Mouse (Mus musculus): Measurements from ENCODE around the gene Smarcd3.

DNA sequence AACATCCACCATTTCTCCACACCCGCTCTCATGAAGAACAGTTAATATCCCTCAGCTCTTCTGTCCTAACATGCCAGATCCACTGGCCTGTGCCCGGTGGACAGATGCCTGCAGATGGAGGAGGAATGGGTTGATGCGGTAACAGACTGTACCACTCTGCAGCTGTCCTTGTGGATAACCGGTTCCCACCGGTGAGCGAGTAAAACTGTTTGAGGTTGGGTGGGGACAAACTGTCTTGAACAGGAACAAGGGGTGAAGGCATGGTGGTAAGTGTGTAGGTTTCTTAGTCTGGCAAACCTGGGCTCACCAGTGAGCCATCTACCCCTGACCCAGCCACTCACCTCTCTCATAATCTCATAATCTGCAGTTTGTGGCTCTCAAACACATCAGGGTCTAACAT lies 27.1 kb upstream of the Smarcd3 start:
- TF ChIP-seq CTCF (IDR thresholded peaks at IDR 0.05; ENCODE audit: extremely low read depth, insufficient read length, insufficient replicate concordance, low read depth, low read length) (no peak), POLR2A (IDR thresholded peaks at IDR 0.05; ENCODE audit: low read depth, low read length) (no peak)
